Mouse (Mus musculus) fat pad, adult 2 months (tissue): ENCODE data around the gene Myo9b.
"Not testable (repeated sequence)": the region's sequence is repeated elsewhere in the genome, so short reads cannot be mapped to it uniquely, and the experiment has no call there.

Experiments
- DNase-seq: peaks from one replicate; pipeline ENCODE4 v3.0.0-alpha.2; 2011; ENCODE audit warnings: low read depth, low spot score; ENCODE audit errors: extremely low read depth

Gene Myo9b

GRCm38 (mm10) chr8:71296188-71296621 lies 23.7 kb downstream of the Myo9b start:
- DNase-seq, result no peak

- no peak for DNase-seq
Observed at GRCm38 (mm10) chr8:71296784-71297183, 24.3 kb downstream of the Myo9b start.

GRCm38 (mm10) chr8:71297439-71297838 lies 24.9 kb downstream of the Myo9b start:
- no peak for DNase-seq

- DNase-seq, result no peak
Observed at GRCm38 (mm10) chr8:71299716-71300115, 27.2 kb downstream of the Myo9b start.

- DNase-seq, result no peak
Observed at GRCm38 (mm10) chr8:71302788-71303187, 30.3 kb downstream of the Myo9b start.

- DNase-seq, result no peak
Observed at GRCm38 (mm10) chr8:71303632-71304031, 31.1 kb downstream of the Myo9b start.

GRCm38 (mm10) chr8:71305988-71306387 lies 33.5 kb downstream of the Myo9b start:
- no peak for DNase-seq

GRCm38 (mm10) chr8:71307371-71307770 lies 34.9 kb downstream of the Myo9b start:
- DNase-seq, result no peak

- DNase-seq, result no peak
Observed at GRCm38 (mm10) chr8:71307913-71308312, 35.4 kb downstream of the Myo9b start.

- no peak for DNase-seq
Observed at GRCm38 (mm10) chr8:71310446-71310845, 37.9 kb downstream of the Myo9b start.

GRCm38 (mm10) chr8:71312700-71313099 lies 40.2 kb downstream of the Myo9b start:
- no peak for DNase-seq

GRCm38 (mm10) chr8:71313951-71314350 lies 41.4 kb downstream of the Myo9b start:
- DNase-seq, result no peak

GRCm38 (mm10) chr8:71315972-71316371 lies 43.5 kb downstream of the Myo9b start:
- DNase-seq, result no peak

GRCm38 (mm10) chr8:71316486-71317031 lies 44.0 kb downstream of the Myo9b start:
- no peak for DNase-seq

- DNase-seq, result not testable (repeated sequence)
Observed at GRCm38 (mm10) chr8:71318610-71319009, 46.1 kb downstream of the Myo9b start.

- DNase-seq, result not testable (repeated sequence)
Observed at GRCm38 (mm10) chr8:71319760-71320159, 47.2 kb downstream of the Myo9b start.

- DNase-seq, result no peak
Observed at GRCm38 (mm10) chr8:71322939-71323338, 50.4 kb downstream of the Myo9b start.

GRCm38 (mm10) chr8:71324848-71325247 lies 52.3 kb downstream of the Myo9b start:
- no peak for DNase-seq

GRCm38 (mm10) chr8:71337834-71338233 lies 65.3 kb downstream of the Myo9b start:
- DNase-seq, result not testable (repeated sequence)

- DNase-seq, result no peak
Observed at GRCm38 (mm10) chr8:71340625-71341024, 68.1 kb downstream of the Myo9b start.

- no peak for DNase-seq
Observed at GRCm38 (mm10) chr8:71346581-71346980, 74.1 kb downstream of the Myo9b start.

- no peak for DNase-seq
Observed at GRCm38 (mm10) chr8:71351117-71351516, 78.6 kb downstream of the Myo9b start.

GRCm38 (mm10) chr8:71351520-71351919 lies 79.0 kb downstream of the Myo9b start:
- DNase-seq, result no peak
